Mouse (Mus musculus) E14TG2a.4 (cell line): ENCODE results near the gene Bcl11b.

Experiments used
- CTCF ChIP-seq: conservative IDR thresholded peaks from 2 replicates; pipeline ENCODE4 v1.5.1; 2014; ENCODE audit warnings: low read length
- NANOG ChIP-seq: IDR thresholded peaks from 2 replicates; pipeline ENCODE4 v1.6.1; 2014; ENCODE audit warnings: borderline replicate concordance, low read length, mixed read lengths
- POU5F1 ChIP-seq: IDR thresholded peaks from 2 replicates; pipeline ENCODE4 v1.6.1; 2014; ENCODE audit warnings: low read length, borderline replicate concordance

DNA sequence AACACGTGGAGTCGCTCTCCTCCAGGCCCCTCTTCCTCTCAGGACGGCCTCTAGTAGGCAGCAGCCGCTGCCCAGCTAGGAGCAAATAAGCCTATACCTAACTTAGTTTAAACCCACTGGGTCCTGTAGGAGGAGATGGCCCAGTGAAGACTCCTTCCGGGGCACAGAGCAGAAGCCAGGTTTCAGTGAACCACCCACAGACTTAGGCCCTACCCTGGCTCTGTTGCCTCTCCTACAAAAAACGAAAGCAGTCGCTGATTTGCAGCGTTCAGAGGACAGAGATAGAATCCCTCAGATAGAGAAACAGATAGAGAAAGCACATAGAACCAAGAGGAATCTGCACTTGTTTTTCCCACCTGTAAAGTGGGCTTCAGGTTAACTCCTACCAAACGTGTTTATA lies 21.1 kb downstream of the Bcl11b start:
- TF ChIP-seq CTCF (no peak), POU5F1 (no peak), NANOG (no peak)
